Mouse (Mus musculus) thymus, adult 2 months (tissue): ENCODE data around the gene Pigv.

Source experiments
- CTCF ChIP-seq: fragments of 200-500 bp; IDR thresholded peaks from 2 replicates; pipeline ENCODE4 v1.5.1; 2012; ENCODE audit warnings: mild to moderate bottlenecking, control low read depth, low read length, moderate library complexity, borderline replicate concordance; ENCODE audit not compliant: control insufficient read depth, poor library complexity, insufficient read depth; ENCODE audit errors: extremely low read depth
- POLR2A ChIP-seq: fragments of 200-500 bp; IDR thresholded peaks from 2 replicates; pipeline ENCODE4 v1.6.1; 2012; ENCODE audit warnings: mild to moderate bottlenecking, low read length, control low read depth, moderate library complexity; ENCODE audit not compliant: control insufficient read depth, poor library complexity, insufficient read depth; ENCODE audit errors: extremely low read depth

DNA sequence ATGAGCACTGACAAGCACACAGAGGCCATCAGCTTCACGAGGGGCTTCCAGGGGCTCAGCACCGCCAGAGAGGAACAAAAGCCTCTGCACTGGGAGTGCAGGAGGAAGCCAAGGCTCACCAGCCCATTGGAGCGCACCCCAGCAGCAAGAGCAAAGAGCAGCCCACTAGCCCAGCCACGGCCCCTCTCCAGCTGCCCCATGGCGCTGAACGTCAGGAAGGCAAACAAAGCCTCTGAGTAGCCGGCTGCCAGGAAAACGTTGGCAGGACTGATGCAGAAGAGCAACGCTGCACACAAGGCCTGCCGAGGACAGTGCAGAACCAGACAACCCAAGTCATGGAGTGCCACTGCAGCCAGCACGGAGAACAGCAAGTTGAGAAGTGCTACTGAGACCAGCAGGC lies 7.3 kb downstream of the Pigv start:
- no peak for TF ChIP-seq CTCF
- TF ChIP-seq POLR2A, result no peak
